Mouse (Mus musculus) testis, adult 2 months (tissue): ENCODE results near the gene Rplp0.

Experiments
- CTCF ChIP-seq: fragments of 200-500 bp; IDR thresholded peaks from 2 replicates; pipeline ENCODE4 v1.5.1; 2012; ENCODE audit warnings: low read depth, mild to moderate bottlenecking, inconsistent platforms, low read length, moderate library complexity; ENCODE audit not compliant: control insufficient read depth, insufficient read depth, insufficient replicate concordance
- POLR2A ChIP-seq: fragments of 200-500 bp; IDR thresholded peaks from 2 replicates; pipeline ENCODE4 v1.6.1; 2012; ENCODE audit warnings: low read depth, mild to moderate bottlenecking, inconsistent platforms, low read length, moderate library complexity; ENCODE audit not compliant: control insufficient read depth

GRCm38 (mm10) chr5:115569308-115569707 lies 10.0 kb downstream of the Rplp0 start:
- TF ChIP-seq POLR2A (no peak), CTCF (no peak)
